Mouse (Mus musculus) G1E (cell line): ENCODE data around the gene Pitpnc1.

Source experiments
- CTCF ChIP-seq: IDR thresholded peaks from 2 replicates; pipeline ENCODE4 v1.5.1; 2012; ENCODE audit warnings: low read depth, low read length, inconsistent platforms, mixed read lengths
- GATA1 ChIP-seq: IDR thresholded peaks from 2 replicates; pipeline ENCODE4 v1.6.1; 2012; ENCODE audit warnings: borderline replicate concordance, low read length, inconsistent platforms, mixed read lengths
- POLR2AphosphoS5 ChIP-seq: IDR thresholded peaks from 2 replicates; pipeline ENCODE4 v1.6.1; 2012; ENCODE audit warnings: low read depth, low read length, inconsistent platforms; ENCODE audit not compliant: insufficient replicate concordance
- TAL1 ChIP-seq: conservative IDR thresholded peaks from 2 replicates; pipeline ENCODE4 v1.6.1; 2012; ENCODE audit warnings: low read depth, low read length, inconsistent platforms, mixed read lengths

DNA sequence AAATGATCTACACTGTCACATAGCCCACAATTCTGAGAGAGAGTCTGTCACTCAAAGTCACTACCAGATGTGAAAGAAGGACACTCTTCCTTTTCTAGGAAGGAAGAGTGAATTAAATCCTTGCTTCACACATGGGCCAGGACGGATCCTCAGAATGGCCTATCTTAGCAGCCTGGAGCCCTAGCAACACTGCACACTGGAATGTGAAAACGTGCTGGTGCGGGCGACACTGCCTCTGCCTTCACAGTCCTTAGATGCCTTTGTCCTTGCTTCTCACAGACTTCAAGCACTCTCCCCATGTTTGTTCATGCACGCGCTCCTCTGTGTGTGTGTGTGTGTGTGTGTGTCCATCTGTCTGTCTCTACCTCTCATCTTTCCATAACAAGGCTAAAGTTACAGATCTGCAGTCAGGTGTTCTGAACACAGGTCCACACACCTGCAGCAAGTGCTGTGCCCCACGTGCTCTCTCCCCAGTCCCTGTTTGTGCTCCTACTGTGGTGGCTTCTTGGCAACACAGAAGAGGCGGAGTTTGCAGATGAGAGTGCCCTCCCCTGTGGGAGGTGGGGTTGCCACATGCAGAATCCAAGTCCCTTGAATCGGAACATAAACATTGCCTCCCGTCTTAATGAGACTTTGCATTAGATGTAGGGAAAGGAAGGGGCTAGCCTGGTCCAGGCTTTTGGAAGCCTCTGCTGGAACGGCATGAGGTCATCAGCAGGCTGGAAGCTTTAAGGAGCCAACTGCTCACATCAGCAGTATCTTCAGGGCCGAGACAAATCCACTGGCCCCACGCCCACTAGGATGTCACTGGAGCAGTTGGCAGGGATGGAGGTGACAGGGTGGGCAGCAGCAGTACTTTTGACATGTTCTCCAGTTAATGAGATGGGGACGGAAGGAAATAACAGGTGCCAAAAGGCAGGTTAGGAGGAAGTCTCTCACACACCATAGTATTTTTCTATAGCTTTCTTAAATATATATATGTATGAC, 144.5 kb downstream of the Pitpnc1 start:
- no peak for TF ChIP-seq CTCF
- TF ChIP-seq TAL1, result no peak
- TF ChIP-seq GATA1, result no peak
- TF ChIP-seq POLR2AphosphoS5, result no peak
